Mouse (Mus musculus) neural tube, embryonic 13.5 days (tissue): Measurements from ENCODE around the gene Ptpn12. TPM values are rescaled to one million over a fixed set of nuclear protein-coding genes. Genes with fewer than 3 reads are reported as not detected.

Experiments
- ATAC-seq: fragments of 200-750 bp; cut with Nextera tagmentation; 2 replicates; pipeline ENCODE4 v1.8.0; 2017; ENCODE audit warnings: low read depth, mild to moderate bottlenecking, moderate TSS enrichment, moderate library complexity
- H3K27ac ChIP-seq: fragments of 300-500 bp; sonication (generic); replicated peaks from 2 replicates; pipeline ENCODE4 v1.5.1; 2015; ENCODE audit warnings: moderate library complexity, mild to moderate bottlenecking, inconsistent platforms
- H3K27me3 ChIP-seq: fragments of 300-500 bp; sonication (generic); 2 replicates; pipeline ENCODE4 v1.6.1; 2015; ENCODE audit warnings: mild to moderate bottlenecking, inconsistent platforms
- H3K36me3 ChIP-seq: fragments of 300-500 bp; sonication (generic); 2 replicates; pipeline ENCODE4 v1.6.1; 2015; ENCODE audit warnings: mild to moderate bottlenecking, inconsistent platforms
- H3K4me1 ChIP-seq: fragments of 300-500 bp; sonication (generic); replicated peaks from 2 replicates; pipeline ENCODE4 v1.6.1; 2015; ENCODE audit warnings: inconsistent platforms
- H3K4me2 ChIP-seq: fragments of 300-500 bp; sonication (generic); 2 replicates; pipeline ENCODE4 v1.6.1; 2015; ENCODE audit warnings: inconsistent platforms, mild to moderate bottlenecking, moderate library complexity
- H3K4me3 ChIP-seq: fragments of 300-500 bp; sonication (generic); 2 replicates; pipeline ENCODE4 v1.5.1; 2015; ENCODE audit warnings: mild to moderate bottlenecking, inconsistent platforms
- H3K9ac ChIP-seq: fragments of 300-500 bp; sonication (generic); 2 replicates; pipeline ENCODE4 v1.6.1; 2015; ENCODE audit warnings: moderate library complexity, mild to moderate bottlenecking, inconsistent platforms
- H3K9me3 ChIP-seq: fragments of 300-500 bp; sonication (generic); 2 replicates; pipeline ENCODE4 v1.6.1; 2016; ENCODE audit warnings: inconsistent platforms
- WGBS: fragments of 180-500 bp; shearing (Covaris S2); methylation state at CpG from one replicate; pipeline ENCODE4 v1.1.7; 2015; 5-methylcytosine and 5-hydroxymethylcytosine counted together
- polyA plus RNA-seq: library from polyadenylated mRNA; unstranded; fragments of >200 nt; fragmentation: Nextera tagmentation; extraction: Ambion mirVana; gene quantifications from 2 replicates; pipeline ENCODE4 v1.2.1, GENCODE M21; 2015

The Ptpn12 gene
- polyA plus RNA-seq, result 24.9 and 26.1 TPM in 2 replicates

DNA sequence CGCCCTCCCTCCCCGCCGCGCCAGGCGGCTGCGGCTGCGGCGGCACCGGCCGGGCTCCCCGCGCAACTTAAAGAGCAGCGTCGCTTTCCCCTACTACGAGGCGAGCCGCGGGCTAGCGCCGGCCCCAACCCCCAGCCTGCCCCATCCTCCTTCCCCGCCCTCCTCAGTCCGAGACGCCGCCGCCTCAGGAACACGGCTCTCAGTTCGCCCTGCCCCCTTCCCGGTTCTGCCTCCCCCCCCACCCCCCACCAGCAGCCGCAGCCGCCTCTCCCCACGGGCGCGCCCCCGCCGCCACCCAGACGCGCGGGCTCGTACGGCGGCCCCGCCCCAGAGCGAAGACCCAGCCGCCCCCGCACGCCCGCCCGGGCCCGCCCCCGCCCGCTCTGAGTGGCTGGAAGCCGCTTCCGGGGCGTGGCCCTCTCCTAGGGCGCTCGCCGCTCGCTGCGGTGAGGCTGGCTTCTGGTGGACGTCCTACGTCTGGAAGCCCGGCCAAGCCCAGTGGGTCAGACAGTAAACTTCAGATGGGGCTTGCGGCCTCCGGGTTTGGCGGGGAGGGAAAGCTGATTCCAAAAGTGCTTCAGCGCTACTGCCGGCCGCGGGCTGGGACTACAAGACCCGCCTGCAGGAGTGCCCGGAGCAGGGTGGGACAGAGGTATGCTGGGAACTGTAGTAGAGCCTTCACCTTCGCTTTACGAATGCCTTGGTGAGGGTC, at the start of gene Ptpn12:
TSS of gene Ptpn12 (minus strand) at position 92 of the 712 bp plus-strand sequence.
- Histone ChIP-seq H3K36me3 (no peaks in the 10 kb centered on the region), H3K27ac (peak within 1 kb of the TSS; percentile 100), H3K4me1 (peaks cover 28% of the 10 kb centered on the region), H3K27me3 (no peaks in the 10 kb centered on the region), H3K4me3 (peak within 1 kb of the TSS; percentile 97), H3K4me2 (peak within 1 kb of the TSS; percentile 72), H3K9me3 (no peaks in the 10 kb centered on the region), H3K9ac (peak within 1 kb of the TSS; percentile 99)
- ATAC-seq, result peak; percentile 95
- WGBS, result under 1% methylated on average over 39 of the region's 73 CpGs

DNA sequence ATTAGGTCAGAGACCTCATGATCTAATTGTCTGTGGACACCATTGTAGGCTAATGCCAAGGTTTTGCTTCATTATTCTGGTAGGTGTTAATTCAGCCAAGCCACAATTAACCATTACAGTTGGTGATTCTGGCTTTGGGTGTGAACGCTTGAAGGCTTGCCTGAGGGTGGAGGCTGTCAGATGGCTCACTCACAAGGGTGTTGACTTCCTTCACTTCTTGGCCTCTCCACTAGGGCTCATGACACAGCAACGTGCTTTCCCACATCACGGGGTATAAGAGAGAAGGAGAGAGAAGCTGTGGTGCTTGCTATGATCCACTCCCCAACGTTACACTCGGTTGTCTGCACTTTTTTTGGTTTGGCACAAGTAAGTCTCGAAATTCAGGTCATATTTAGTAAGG, 35.5 kb upstream of the Ptpn12 start:
- H3K4me1 ChIP-seq, result no peaks in the 10 kb centered on the region
- no peak for ATAC-seq
- WGBS, result 75% methylated on average over 6 of the region's 6 CpGs
- no peak overlapping the region for H3K4me2 ChIP-seq
- H3K9ac ChIP-seq, result no peak overlapping the region
- no peaks in the 10 kb centered on the region for H3K27me3 ChIP-seq
- no peak overlapping the region for H3K27ac ChIP-seq
- no peak overlapping the region for H3K4me3 ChIP-seq
- H3K9me3 ChIP-seq, result no peaks in the 10 kb centered on the region
- H3K36me3 ChIP-seq, result no peaks in the 10 kb centered on the region

DNA sequence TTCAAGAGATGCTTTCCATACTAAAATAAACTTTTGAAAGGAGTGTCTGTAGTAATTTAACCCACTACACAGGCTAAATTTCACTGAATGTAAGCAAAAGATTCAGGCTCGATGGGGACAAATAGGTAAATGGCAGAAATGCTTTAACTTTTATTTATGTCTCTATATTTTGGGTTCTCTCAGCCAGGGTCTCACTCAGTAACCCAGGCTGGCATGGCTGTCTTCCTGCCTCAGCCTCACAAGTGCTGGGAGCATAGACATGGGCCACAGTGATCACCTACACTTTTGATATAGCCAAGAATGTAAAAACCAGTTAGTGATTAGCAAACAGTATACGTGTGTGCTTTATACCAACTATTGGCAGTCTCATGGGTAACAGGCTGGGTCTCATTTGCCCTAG, 1.5 kb upstream of the Ptpn12 start:
- no peak for ATAC-seq
- Histone ChIP-seq H3K9me3 (no peaks in the 10 kb centered on the region), H3K27ac (no peak overlapping the region), H3K4me2 (peak overlapping the region; percentile 72), H3K4me3 (no peak overlapping the region), H3K27me3 (no peaks in the 10 kb centered on the region), H3K9ac (no peak overlapping the region), H3K36me3 (no peaks in the 10 kb centered on the region), H3K4me1 (peaks cover 17% of the 10 kb centered on the region)
- WGBS, result 93% methylated on average over 2 of the region's 2 CpGs

DNA sequence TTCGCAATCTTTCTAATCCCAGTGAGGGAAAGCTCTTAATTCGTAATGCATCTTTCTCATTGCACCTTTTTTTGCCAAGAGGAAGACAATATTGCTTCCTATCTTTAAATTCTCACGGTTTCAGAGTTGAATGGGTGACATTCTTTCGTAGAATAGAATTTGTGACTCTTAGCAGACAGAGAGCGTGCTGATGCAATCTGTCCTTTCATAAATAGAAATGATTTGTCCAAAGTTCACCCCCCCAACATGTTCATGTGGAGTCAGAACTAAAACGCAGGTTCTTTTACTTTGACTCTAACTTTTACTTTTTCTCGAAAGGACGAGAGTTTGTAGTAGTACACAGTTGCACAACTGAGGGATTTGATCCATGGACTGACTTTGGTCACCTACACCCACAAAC, 884 bp upstream of the Ptpn12 start:
- no peak for ATAC-seq
- H3K27me3 ChIP-seq, result no peaks in the 10 kb centered on the region
- peak overlapping the region; percentile 97 for H3K4me3 ChIP-seq
- H3K36me3 ChIP-seq, result no peaks in the 10 kb centered on the region
- peak overlapping the region; percentile 100 for H3K27ac ChIP-seq
- H3K9me3 ChIP-seq, result no peaks in the 10 kb centered on the region
- H3K9ac ChIP-seq, result peak overlapping the region; percentile 72
- peaks cover 21% of the 10 kb centered on the region for H3K4me1 ChIP-seq
- WGBS, result 12% methylated on average over 8 of the region's 8 CpGs
- H3K4me2 ChIP-seq, result peak overlapping the region; percentile 72

DNA sequence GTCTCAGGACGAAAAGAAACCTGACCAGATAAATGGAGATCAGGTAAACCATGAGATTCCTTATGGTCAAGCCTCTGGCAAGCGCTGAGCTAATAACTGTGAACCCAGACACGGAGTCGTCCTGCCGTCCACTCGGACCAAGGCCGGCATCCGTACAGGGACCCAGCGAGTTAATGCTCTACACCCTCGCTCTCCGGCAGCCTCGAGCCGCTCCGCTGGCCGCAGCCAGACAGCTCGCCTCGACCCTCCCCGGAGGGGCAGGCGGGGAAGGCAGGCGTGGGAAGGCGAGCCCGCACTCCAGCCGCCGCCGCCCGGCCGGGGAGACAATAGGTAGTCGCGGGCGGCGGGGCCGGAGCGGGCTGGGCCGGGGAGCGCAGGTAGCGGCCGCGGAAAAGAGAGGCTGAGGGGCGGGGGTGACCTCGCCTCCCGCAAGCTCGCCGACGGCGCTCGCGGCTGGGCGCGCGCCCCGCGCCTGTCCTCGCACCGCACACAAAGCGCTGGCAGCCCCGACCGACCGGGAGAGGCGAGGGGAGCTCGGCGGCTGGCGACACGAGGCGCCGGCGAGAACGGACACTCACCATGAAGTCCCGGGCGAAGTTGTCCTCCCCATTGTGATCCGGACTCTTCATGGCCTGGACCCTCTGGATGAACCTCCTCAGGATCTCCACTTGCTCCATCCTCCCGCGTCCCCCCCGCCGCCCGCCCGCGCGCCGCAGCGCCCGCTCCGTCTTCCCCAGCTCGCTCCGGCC, 466 bp downstream of the Ptpn12 start:
- WGBS, result under 1% methylated on average over 63 of the region's 84 CpGs
- Histone ChIP-seq H3K4me3 (peak overlapping the region; percentile 97), H3K9ac (peak overlapping the region; percentile 99), H3K9me3 (no peaks in the 10 kb centered on the region), H3K4me2 (peak overlapping the region; percentile 72), H3K27me3 (no peaks in the 10 kb centered on the region), H3K36me3 (no peaks in the 10 kb centered on the region), H3K27ac (peak overlapping the region; percentile 100), H3K4me1 (peaks cover 35% of the 10 kb centered on the region)
- ATAC-seq, result peak; percentile 51

DNA sequence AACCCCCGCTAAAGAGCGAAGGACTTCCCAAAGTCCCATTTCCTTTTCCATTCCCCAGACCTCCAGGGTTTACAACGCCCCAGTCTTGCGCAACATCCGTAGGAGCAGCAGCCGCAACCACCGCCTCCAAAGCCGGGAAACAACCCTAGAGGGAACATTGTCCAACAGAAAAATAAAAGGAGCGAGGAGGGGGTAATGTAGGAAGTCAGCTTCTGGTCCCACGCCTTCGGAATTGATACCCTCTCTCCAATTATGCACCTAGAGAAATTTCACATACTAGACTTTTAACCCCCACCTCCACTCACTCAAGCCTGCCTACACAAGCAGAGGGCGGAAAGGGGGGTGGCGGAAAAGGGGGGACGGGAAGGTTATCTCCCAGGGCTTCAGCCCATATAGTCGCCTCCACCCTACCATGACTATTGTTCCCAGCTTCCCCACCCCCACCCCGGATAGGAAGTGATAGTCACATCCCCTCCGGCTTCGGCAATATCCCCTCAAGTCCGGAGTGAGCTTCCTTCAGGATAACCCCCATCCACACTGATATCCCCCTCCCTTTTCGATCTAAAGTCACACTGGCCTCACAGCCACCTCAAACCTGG, 1.1 kb downstream of the Ptpn12 start:
- peak overlapping the region; percentile 99 for H3K9ac ChIP-seq
- H3K27me3 ChIP-seq, result no peaks in the 10 kb centered on the region
- peak overlapping the region; percentile 72 for H3K4me2 ChIP-seq
- under 1% methylated on average over 20 of the region's 20 CpGs for WGBS
- H3K4me3 ChIP-seq, result peak overlapping the region; percentile 97
- H3K4me1 ChIP-seq, result peaks cover 38% of the 10 kb centered on the region
- H3K36me3 ChIP-seq, result no peaks in the 10 kb centered on the region
- ATAC-seq, result peak; percentile 14
- H3K27ac ChIP-seq, result peak overlapping the region; percentile 100
- no peaks in the 10 kb centered on the region for H3K9me3 ChIP-seq

DNA sequence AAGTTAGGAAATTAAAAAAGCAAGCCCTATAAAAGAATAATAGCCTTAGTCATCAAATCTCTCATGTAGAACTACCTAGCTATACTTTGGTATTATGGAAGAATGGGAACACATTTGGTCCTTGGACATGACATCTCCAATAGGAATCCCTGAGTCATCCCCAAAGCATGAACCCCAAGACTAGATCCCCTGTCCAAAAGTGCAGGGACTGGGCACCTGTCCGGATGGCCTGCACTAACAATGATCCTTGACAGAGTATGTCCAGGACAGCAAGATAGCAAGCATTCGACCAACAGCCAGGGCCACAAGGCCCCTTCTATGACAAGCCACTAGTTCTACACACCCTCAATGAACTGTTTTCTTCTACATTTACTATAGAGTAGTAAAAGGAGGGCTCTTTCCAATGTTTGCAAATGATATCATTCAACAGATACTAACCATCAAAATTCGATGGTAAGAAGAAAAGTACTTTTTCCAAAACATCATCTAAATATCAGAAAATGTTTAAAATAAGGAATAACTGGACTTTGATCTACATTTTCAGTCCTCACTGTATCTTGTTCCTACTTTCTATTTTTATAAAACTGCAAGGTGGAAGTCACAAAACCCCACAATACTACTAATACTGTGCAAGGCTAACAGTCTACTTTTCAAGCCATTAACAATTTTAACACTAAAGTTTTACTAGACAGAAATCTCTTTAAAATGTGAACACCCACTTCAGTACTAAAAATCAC, 2.0 kb downstream of the Ptpn12 start:
- no peak overlapping the region for H3K27ac ChIP-seq
- H3K4me2 ChIP-seq, result peak overlapping the region; percentile 72
- peaks cover 38% of the 10 kb centered on the region for H3K4me1 ChIP-seq
- 66% methylated on average over 3 of the region's 3 CpGs for WGBS
- H3K9ac ChIP-seq, result peak overlapping the region; percentile 99; the same call in 1 of the 2 replicates
- H3K36me3 ChIP-seq, result no peaks in the 10 kb centered on the region
- peak overlapping the region; percentile 97 for H3K4me3 ChIP-seq
- H3K9me3 ChIP-seq, result no peaks in the 10 kb centered on the region
- no peaks in the 10 kb centered on the region for H3K27me3 ChIP-seq
- no peak for ATAC-seq

DNA sequence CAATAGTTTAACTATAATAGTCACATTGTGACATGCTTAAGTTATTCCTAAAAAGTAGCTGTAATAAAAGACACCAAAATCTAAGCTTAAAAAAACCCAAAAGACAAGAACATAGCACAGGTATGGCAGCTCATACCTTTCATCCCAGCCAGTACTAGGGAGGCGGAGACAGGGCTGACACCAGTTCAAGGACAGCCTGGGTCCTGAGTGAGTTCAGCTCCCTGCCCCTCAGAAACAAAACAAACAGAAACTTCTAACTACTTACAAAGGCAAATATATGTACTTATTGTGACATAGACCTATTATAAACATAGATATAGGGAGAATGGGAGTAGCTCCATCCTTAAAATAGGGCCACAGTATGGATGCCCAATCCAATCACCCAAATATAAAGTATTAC, 3.2 kb downstream of the Ptpn12 start:
- H3K9me3 ChIP-seq, result no peaks in the 10 kb centered on the region
- WGBS, result 100% methylated on average over 1 of the region's 1 CpGs
- no peak overlapping the region for H3K4me3 ChIP-seq
- peaks cover 38% of the 10 kb centered on the region for H3K4me1 ChIP-seq
- no peak overlapping the region for H3K27ac ChIP-seq
- H3K9ac ChIP-seq, result no peak overlapping the region
- no peaks in the 10 kb centered on the region for H3K27me3 ChIP-seq
- no peak overlapping the region for H3K4me2 ChIP-seq
- no peaks in the 10 kb centered on the region for H3K36me3 ChIP-seq
- no peak for ATAC-seq

DNA sequence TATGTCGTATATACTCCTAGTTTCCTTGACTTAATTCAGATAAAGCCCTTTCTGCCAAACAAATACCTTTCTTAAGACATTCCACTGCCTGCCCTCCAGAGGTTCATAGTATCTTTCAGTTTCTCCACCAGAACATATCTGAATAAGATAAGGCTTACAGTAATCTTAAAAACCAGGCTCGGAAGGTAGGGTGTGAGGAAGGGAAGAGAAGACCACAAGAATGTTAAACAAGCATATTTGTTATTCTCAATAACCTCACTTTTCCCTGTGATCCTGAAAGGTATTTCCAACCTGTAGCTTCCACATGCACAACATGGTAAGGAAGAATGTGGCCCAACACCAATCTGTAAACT, 5.0 kb downstream of the Ptpn12 start:
- ATAC-seq, result no peak
- H3K4me3 ChIP-seq, result no peak overlapping the region
- WGBS, result 84% methylated on average over 2 of the region's 2 CpGs
- H3K9me3 ChIP-seq, result no peaks in the 10 kb centered on the region
- no peak overlapping the region for H3K27ac ChIP-seq
- H3K9ac ChIP-seq, result no peak overlapping the region
- H3K4me2 ChIP-seq, result no peak overlapping the region
- no peaks in the 10 kb centered on the region for H3K27me3 ChIP-seq
- H3K4me1 ChIP-seq, result peaks cover 32% of the 10 kb centered on the region
- H3K36me3 ChIP-seq, result no peaks in the 10 kb centered on the region

DNA sequence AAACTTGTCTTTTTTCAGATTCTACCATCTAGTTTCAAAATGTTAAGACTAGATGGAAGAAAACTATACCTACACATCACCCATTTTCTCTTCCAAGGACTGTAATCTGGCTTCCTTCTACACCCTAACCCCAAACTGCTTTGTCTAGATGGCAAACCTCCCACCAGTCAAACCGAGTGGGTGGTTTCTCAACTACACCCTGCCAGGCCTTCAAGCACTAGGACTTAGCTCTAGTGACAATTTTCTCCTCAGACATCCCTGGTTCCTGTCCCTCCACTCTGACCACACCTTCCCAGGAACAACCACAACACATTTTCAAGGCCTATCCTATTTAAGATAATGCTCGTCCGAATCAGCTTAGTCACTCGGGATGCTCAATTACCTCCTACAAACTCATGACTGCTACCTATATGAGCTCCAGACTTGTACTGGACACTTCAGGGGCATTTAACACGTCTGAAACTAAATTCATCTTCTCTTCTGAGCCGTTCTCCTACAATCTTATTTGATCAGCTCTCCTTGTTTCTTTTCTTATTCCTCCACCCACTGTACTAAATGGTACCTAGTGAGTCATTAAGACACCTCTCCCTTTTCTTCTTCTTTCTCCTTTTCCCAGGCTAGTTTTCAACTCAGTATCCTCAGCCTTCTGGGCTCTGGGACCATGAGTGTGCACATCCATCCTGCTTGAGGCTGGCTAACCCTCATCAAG, 5.5 kb downstream of the Ptpn12 start:
- Histone ChIP-seq H3K9ac (no peak overlapping the region), H3K4me1 (peaks cover 32% of the 10 kb centered on the region), H3K36me3 (no peaks in the 10 kb centered on the region), H3K27me3 (no peaks in the 10 kb centered on the region), H3K4me2 (no peak overlapping the region), H3K9me3 (no peaks in the 10 kb centered on the region), H3K4me3 (no peak overlapping the region), H3K27ac (no peak overlapping the region)
- 87% methylated on average over 6 of the region's 6 CpGs for WGBS
- no peak for ATAC-seq

DNA sequence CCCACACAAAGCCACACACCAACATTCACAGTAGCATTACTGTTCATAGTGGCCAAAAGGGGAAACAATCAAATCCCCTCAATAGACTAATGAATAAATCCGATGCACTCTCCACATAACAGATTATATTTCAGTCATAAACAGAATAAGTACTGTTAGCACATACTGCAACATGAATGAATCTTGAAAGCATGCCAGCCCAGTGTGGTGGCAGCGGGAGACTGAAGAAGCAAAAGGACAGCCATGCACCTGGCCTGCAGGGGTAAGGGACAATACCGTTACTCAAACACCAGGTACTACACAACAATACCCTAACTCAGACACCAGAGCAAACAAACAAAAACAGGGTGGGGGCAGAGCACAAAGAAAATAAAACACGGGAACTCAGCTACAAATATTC, 6.7 kb downstream of the Ptpn12 start:
- no peaks in the 10 kb centered on the region for H3K9me3 ChIP-seq
- H3K9ac ChIP-seq, result no peak overlapping the region
- no peak overlapping the region for H3K4me2 ChIP-seq
- 90% methylated on average over 4 of the region's 4 CpGs for WGBS
- ATAC-seq, result no peak
- no peak overlapping the region for H3K27ac ChIP-seq
- H3K4me3 ChIP-seq, result no peak overlapping the region
- peaks cover 32% of the 10 kb centered on the region for H3K4me1 ChIP-seq
- H3K36me3 ChIP-seq, result no peaks in the 10 kb centered on the region
- H3K27me3 ChIP-seq, result no peaks in the 10 kb centered on the region
